Mouse (Mus musculus) frontal cortex, adult 2 months (tissue): ENCODE measurements around the gene Arhgap24. TPM values are rescaled to one million over a fixed set of nuclear protein-coding genes. Genes with fewer than 3 reads are reported as not detected.

Experiments
- DNase-seq, 2 experiments: peaks; one replicate each; pipeline ENCODE4 v3.0.0; 2022; ENCODE audit warnings: low spot score in 1 of 2; ENCODE audit errors: extremely low spot score in 1 of 2
- polyA plus RNA-seq: library from polyadenylated mRNA; depleted of rRNA; stranded (reverse); fragments of >200 nt; gene quantifications from 2 replicates; pipeline ENCODE4 v1.2.3, GENCODE M21; 2012

Gene Arhgap24
- polyA plus RNA-seq, 1 experiment, result 6.2 TPM

GRCm38 (mm10) chr5:102497205-102497604, 16.0 kb downstream of the Arhgap24 start:
- no peak for DNase-seq

DNA sequence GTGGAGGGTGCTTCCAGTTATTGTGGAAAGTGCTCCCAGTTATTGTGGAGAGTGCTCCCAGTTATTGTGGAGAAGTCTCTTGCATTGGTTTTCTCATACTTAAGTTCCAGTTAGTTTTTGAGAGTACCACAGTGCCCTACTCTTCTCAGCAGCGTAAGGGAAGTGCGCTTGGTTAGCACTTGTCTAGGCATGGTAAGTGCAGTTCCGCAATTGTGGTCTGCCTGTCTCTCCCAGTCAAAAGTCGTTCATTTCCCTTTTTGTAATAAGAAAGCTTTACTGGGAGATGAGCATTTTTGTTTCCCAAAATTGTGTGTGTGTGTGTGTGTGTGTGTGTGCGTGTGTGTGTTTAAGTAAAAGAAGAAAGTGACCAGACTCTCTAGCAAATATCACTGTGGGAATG, 17.6 kb downstream of the Arhgap24 start:
- DNase-seq, result no peak

DNA sequence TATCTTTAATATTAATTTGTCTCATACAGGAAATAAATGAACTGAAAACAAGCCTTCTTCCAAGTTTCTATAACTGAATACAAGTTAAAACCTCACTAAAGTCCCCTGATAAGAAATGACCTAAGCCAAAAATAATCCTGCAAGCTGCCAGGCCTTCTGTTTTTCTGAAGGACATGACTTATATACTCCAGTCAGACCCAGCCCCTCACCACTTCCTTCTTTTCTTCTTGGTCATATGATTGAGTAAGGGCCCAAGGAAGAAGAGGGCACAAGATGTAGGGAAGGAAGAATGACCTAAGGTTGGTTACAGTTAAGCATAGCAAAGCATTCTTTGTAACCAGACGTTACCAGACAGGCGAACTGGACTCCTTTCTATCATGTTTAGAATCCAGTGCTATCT, 21.1 kb downstream of the Arhgap24 start:
- DNase-seq, result no peak

DNA sequence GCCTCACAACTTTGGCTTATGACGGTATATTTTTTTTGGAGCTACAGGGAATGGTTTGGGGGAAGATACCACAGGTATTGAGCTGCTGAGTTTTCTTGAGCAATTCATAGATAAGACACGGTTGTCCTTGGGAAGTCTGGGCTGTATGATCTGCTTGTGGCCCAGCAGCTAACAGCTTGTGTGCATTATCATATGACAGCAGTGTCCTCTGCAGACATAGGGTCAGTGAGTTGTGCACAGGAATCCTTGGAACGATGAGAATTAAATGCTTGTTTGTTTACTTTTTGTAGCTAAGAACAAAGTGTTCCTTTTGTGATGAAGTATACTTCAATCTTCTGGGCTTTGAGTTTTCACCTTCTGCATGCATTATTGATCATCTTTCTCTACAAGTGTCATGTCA, 21.9 kb downstream of the Arhgap24 start:
- no peak for DNase-seq

DNA sequence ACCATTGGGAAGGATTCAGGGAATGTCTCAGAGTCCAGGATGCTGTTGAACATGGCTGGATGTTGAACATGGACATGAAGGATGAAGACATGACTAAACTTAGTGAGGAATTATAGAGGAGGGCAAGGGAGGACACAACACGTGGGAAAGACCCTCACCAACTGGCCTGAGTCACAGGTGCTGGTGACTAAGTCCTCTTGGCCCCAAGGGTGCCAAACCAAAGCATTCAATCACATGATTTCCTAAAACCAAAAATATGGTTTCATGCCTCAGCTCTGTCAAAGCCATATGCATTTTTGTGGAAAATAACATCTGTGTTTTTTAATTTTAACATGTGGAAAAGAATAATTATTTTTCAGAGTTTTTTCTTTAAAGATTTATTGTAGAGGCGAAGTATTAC, 22.7 kb downstream of the Arhgap24 start:
- DNase-seq, result no peak

GRCm38 (mm10) chr5:102504557-102504956, 23.4 kb downstream of the Arhgap24 start:
- no peak for DNase-seq

GRCm38 (mm10) chr5:102508162-102508561, 27.0 kb downstream of the Arhgap24 start:
- DNase-seq, result no peak

- DNase-seq, result no peak
Measured at GRCm38 (mm10) chr5:102509381-102509780, 28.2 kb downstream of the Arhgap24 start.

- no peak for DNase-seq
Measured at GRCm38 (mm10) chr5:102511651-102512050, 30.5 kb downstream of the Arhgap24 start.

- no peak for DNase-seq
Measured at GRCm38 (mm10) chr5:102515496-102515895, 34.3 kb downstream of the Arhgap24 start.

- DNase-seq, result no peak
Measured at GRCm38 (mm10) chr5:102520506-102520905, 39.3 kb downstream of the Arhgap24 start.

DNA sequence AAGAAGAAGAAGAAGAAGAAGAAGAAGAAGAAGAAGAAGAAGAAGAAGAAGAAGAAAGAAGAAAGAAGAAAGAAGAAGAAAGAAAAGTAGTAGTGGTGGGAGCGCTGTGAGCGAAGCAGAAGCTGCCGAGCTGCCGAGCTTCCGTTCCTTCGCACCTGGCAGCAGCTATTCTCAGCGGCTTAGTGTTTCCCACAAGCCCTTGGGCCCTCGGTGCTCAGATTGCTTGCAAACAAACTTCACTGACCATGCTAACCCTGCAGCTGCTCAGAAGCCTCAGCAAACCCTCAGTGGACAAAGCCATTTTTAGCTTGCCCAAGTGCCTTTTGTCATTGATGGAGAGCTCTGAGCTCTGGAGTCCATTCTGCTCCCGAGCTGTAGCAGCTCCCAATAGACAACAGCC, 54.1 kb downstream of the Arhgap24 start:
- DNase-seq, result no peak

DNA sequence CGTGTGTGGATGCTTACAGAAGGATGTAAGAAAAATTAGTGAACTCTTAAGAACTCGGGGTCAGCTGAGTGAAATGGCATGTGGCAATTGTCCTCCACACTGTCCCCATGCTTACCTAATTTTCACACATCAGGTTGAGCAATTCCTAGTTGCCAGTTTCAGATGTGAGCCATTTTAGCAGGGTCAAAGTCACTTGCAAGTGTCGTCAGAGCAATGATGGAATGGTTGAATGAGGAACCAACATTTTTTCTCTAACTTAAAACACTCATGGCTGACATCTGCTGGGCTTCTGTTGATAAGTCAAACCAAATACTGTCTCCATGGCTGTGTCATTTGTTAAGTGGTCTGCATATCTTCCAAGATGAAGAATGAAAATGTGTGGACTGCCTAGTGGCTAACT, 56.6 kb downstream of the Arhgap24 start:
- DNase-seq, result no peak

- no peak for DNase-seq
Measured at GRCm38 (mm10) chr5:102546296-102546695, 65.1 kb downstream of the Arhgap24 start.

GRCm38 (mm10) chr5:102547786-102548185, 66.6 kb downstream of the Arhgap24 start:
- no peak for DNase-seq

DNA sequence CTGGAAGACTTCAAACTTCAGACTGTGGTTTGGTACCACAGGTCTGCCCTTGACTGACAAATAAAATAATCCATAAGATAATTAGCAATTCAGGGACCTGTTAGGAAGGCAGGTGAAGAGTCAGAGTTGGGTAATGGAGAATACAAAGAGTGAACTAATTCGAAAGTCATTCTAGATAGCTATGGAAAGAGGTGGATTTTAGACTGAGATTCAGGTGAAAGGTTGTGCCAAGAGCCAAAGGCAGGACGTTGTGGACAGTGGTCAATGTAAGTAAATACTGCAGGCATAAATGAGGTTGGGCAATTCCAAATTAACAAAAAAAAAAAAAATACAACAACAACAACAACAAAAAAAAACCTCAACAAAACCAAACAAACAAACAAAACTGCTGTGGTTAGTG, 67.2 kb downstream of the Arhgap24 start:
- no peak for DNase-seq

GRCm38 (mm10) chr5:102550211-102550610, 69.0 kb downstream of the Arhgap24 start:
- DNase-seq, result no peak

GRCm38 (mm10) chr5:102550870-102551637, 69.9 kb downstream of the Arhgap24 start:
- DNase-seq, result no peak

GRCm38 (mm10) chr5:102552533-102552932, 71.3 kb downstream of the Arhgap24 start:
- no peak for DNase-seq

- no peak for DNase-seq
Measured at GRCm38 (mm10) chr5:102555958-102556357, 74.8 kb downstream of the Arhgap24 start.

GRCm38 (mm10) chr5:102560270-102560669, 79.1 kb downstream of the Arhgap24 start:
- no peak for DNase-seq

DNA sequence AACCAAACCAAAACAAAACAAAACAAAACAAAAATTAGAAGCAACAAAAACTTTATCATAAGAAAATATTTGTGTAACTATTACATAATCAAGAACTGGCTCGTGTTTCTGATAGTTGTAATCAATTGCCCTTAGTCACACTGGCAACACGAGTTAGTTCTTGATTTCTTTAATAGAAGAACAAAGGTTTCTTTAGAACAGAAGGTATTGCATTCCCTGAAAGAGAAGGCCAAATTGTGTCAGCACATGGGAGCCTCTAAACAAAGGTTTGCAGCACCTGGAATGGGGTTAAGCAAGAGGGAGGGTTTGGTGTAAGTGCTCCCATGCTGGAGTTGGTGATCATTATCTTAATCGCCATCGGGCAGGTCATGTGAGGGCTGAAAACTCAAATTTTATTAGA, 82.8 kb downstream of the Arhgap24 start:
- no peak for DNase-seq

DNA sequence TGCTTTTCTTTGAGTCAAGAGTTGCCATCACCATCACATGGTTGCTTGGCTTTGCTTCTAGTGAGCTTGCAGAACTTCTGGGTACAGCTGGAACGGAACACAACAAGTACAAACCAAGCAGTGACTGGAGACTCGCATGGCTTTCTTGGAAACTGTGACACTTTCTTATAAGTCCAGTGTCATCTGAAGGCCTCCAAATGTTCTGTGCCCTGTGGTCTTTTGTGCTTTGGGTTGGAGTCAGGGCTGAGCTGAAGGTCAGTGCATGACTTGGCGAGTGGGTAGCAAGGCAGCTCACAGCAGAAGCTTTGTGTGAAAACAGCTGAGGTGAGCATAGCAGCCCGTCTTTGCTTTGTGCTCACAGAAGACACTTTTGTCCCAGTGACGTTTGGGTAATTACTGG, 87.6 kb downstream of the Arhgap24 start:
- DNase-seq, result no peak
